Mouse (Mus musculus): Measurements from ENCODE around the gene Nudt17.
"Not testable (repeated sequence)": the region's sequence is repeated elsewhere in the genome, so short reads cannot be mapped to it uniquely, and the experiment has no call there.

The Nudt17 gene

DNA sequence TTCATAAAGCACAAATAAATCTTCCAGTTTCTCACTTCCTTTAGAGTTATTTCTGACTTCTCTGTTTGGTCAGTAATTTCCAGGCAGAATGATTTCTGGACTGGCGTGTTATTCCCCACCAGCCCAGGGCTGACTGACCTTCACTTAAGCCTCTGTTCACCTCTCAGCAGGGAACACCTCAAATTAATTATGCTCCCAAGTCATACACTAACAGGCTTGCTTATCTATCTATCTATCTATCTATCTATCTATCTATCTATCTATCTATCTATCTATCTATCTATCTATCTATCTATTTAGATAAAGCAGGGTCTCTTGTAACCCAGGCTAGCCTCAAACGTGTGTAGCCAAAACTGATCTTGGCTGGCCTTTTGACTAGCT, 312 bp upstream of the Nudt17 start:
- in situ Hi-C loops (cut with MboI; ENCODE audit: low pct_unique_long_range_greater_than_20kb in 1 of 2, low sequenced_read_pairs in 2 of 2, unreplicated experiment in 1 of 2), result no loop called here

DNA sequence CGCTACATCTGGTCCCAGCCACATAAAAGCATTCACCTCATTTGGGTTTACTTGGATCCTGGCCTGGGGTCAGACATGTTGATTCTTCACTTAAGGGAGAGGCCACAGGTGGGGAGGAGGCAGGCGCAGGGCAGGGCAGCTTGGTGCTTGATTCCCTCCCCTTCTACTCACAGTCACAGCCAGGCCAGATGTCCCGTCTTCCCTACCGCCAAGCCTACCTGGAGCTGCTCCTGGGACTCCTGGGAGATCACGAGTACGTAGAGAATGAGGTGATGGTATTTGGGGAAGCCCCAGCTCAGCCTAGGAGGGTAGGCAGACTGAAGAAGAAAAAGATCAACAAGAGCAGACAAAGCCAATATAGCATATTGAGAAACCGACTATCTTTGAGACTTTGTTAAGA, 1.4 kb downstream of the Nudt17 start:
- in situ Hi-C loops (cut with MboI; ENCODE audit: low pct_unique_long_range_greater_than_20kb in 1 of 2, low sequenced_read_pairs in 2 of 2, unreplicated experiment in 1 of 2), result no loop called here

DNA sequence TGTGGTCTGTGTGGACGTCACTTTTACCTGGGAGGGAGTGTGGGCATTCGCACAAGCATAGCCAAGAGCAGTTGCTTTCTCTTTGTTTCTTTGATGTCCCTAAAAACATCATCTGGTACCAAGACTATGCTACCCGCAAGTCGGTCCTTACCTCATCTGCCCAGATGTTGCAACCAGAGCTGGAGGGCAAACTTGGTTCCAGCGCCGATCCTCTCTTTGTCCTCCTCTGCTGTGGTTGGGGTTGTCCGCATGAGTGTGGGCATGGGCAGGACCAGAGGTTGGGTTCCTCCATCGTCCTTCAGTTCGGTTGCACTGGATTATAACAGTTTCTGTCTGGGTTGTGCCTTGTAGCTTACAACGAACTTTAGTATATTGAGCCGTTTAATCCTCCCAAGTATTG, 2.1 kb downstream of the Nudt17 start:
- in situ Hi-C loops (cut with MboI; ENCODE audit: low pct_unique_long_range_greater_than_20kb in 1 of 2, low sequenced_read_pairs in 2 of 2, unreplicated experiment in 1 of 2), result no loop called here

DNA sequence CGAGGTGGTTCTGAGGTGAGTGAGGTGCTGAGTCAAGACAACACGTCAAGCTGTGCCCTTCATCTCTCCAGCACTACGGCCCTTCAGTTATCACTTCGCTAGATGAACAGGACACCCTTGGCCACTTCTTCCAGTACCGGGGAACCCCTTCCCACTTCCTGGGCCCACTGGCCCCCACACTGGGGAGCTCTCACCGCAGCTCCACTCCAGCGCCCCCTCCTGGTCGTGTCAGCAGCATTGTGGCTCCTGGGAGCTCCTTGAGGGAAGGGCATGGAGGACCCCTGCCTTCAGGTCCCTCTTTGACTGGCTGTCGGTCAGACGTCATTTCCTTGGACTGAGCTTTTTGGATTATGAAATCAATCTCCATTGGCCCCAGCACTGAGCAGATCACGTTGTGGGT, 3.6 kb downstream of the Nudt17 start:
- in situ Hi-C loops (cut with MboI; ENCODE audit: low pct_unique_long_range_greater_than_20kb in 1 of 2, low sequenced_read_pairs in 2 of 2, unreplicated experiment in 1 of 2), result loop anchor here (5.0 kb wide), 1 partner anchor 42 kb away; no protein-coding TSS in a partner anchor

DNA sequence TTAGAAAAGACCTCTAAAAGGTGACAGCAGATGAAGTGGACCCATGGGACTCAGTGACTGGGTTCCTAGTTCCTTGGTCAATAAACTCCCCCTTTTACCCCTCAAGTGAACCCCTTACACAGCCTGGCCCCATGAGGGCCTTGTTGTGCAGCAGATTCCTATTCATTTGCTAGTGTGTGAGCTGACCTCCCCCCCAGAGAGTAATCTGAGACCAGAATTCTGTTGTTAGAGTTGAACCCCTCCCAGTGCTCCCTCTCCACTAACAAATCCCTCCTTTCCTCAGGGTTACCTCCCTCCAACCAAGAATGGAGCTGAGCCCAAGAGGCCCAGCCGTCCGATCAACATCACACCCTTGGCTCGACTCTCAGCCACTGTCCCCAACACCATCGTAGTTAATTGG, 7.4 kb downstream of the Nudt17 start:
- in situ Hi-C loops (cut with MboI; ENCODE audit: low pct_unique_long_range_greater_than_20kb in 1 of 2, low sequenced_read_pairs in 2 of 2, unreplicated experiment in 1 of 2), result loop anchor here (5.0 kb wide), 1 partner anchor 39 kb away; no protein-coding TSS in a partner anchor

DNA sequence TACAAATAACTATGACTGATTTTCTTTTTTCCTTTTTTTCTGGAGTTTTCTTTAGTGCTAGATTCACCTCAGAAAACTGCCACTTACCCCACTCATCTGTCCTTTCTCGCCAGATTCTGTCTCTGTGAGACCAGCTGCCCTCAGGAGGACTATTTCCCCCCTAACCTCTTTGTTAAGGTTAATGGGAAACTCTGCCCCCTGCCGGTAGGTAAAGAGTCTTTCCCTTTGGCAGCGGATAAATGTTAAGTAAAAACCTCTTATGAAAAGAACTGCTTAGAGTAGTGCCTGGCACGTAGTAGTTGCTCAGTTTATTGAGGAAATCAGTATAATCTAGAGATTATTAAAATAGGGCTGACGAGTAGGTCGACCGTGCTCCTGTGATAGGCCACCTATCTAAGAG, 8.0 kb downstream of the Nudt17 start:
- in situ Hi-C loops (cut with MboI; ENCODE audit: low pct_unique_long_range_greater_than_20kb in 1 of 2, low sequenced_read_pairs in 2 of 2, unreplicated experiment in 1 of 2), result loop anchor here (5.0 kb wide), 1 partner anchor 38 kb away; no protein-coding TSS in a partner anchor

DNA sequence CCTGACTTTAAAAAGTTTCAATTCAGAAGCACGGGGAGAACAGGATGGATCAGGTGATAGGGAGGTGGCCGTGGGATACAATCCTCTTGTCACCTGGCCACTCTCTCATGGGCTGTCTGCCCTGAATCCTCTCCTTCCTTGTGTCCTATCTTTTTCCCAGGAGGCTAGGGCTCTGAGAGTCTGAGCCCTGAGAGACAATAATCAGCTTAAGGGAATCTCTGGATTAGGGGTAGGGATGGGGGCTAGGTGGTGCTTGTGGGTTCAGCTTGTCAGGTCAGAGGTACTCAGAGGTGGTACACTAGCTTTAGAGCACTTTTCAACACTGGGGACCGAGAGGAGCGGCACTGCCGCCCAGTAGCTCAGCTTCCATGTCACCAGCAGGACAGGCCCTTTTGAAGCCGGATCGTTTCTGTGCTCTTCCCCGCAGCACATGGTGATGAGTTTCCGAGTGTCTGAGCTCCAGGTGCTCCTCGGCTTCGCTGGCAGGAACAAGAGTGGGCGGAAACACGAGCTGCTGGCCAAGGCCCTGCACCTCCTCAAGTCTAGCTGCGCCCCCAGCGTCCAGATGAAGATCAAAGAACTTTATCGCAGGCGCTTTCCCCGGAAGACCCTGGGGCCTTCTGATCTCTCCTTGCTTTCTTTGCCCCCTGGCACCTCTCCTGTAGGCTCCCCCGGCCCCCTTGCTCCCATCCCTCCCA, 9.2 kb downstream of the Nudt17 start:
- in situ Hi-C loops (cut with MboI; ENCODE audit: low pct_unique_long_range_greater_than_20kb in 1 of 2, low sequenced_read_pairs in 2 of 2, unreplicated experiment in 1 of 2), result no loop called here

DNA sequence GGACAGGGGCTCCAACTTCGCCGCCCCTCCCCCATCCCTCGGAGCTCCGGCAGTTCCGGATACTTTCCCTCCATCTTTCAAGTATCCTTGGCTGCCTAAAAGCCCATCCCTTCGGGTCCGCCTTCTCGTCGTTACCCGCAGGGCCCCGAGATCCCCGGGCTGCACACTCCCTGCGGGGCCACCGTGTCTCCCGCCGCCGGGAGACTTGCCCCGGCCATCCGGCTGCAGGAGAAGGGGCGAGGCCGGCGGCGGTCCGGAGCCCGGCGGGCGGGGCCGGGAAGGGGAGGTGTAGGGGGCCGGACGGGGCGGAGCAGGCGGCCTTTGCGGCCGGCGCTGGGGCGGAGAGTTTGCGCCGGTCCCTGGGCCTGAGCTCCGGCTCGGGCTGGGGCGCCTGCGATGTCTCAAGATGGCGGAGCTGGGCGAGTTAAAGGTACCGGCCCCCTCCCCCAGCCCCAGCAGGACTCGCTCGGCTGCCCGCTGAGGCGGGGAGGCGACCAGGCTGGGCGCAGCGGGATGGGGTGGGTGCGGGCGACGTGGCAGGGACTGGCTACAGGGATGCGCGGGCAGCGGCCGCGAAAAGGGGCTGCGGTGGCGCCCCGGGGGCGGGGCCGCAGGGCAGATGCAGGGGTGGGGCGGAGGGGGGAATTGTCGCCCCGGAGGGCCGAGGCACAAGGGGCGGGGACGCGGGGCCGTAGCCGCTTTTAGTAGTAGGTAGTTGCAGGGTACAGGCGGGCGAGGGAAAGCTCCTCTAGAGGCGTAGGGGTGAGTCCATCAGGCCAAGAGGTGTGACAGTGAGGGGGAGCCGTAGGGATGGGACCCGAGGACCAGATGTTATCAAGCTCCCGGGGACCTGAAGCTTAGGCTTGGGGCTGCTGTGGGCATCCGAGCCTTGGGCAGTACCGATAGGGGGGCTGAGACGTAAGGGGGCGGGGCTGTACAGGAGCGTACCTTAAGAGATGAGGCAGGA, 11.3 kb downstream of the Nudt17 start:
- in situ Hi-C loops (cut with MboI; ENCODE audit: low pct_unique_long_range_greater_than_20kb in 1 of 2, low sequenced_read_pairs in 2 of 2, unreplicated experiment in 1 of 2), result no loop called here

DNA sequence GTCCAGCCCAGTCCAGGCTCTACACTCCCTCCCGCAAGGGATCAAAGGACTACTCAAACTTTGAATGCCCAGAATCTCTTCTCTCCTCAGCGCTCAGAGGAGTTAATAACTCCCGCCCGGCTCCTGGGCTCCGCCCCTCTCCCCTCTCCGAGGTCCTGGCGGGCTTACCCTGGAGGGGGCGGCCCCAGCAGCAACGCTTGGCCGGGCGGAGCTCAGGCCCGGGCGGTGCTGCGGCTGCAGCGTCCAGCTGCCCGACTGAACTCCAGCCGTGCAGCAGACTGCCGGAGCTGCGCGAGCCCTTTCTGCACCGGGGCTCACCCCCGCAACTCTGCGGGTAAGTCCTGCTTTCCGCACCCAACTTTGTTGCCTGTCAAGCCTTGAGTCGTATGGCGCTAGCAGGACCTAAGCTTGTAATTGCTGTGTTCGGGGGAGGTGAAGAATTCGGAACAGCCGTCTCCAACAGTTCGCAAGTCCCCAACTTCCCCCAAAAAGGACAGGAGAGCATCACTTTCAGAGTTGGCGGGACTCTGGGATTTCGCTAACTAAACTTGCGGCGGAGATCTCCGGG, 12.1 kb downstream of the Nudt17 start, which contains the start of gene Pias3:
Gene Pias3, plus strand, starts transcription at position 187 of the 568 bp plus-strand sequence.
- in situ Hi-C loops (cut with MboI; ENCODE audit: low pct_unique_long_range_greater_than_20kb in 1 of 2, low sequenced_read_pairs in 2 of 2, unreplicated experiment in 1 of 2), result no loop called here

DNA sequence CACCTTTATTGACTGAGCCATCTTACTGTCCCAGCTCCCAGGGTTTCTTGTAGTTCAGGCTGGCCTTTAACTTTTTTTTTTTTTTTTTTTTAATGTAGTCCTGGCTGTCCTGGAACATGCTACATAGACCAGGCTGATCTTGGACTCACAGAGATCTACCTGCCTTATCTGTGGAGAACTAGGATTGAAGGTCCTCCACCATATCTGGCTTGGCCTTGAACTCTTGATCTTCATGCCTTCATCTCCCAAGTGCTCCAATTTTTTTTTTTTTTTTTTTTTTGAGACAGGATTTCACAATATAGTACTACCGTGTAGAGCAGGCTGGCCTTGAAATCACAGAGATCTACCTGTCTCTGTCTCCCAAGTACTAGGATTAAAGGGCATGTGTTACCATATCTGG, 14.8 kb downstream of the Nudt17 start:
- in situ Hi-C loops (cut with MboI; ENCODE audit: low pct_unique_long_range_greater_than_20kb in 1 of 2, low sequenced_read_pairs in 2 of 2, unreplicated experiment in 1 of 2), result no loop called here

DNA sequence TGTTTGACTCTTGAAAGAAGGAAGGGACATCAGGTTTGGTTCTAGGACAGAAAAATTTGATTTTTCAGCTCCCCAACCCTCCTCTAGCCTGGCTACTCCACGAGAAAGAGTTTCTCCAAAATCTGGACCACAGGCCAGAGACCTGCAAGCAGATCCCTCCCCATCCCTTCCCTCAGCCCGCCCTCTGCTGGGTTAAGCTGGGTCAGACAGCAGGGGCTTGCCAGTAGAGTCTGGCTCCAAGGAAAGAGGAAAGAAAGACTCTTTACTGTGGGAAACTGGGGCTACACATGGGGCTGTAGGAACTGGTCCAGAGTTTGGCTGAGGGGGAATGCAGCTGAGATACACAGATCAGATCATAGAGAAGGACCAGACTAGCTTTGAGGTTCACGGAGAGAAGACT, 15.9 kb downstream of the Nudt17 start:
- in situ Hi-C loops (cut with MboI; ENCODE audit: low pct_unique_long_range_greater_than_20kb in 1 of 2, low sequenced_read_pairs in 2 of 2, unreplicated experiment in 1 of 2), result no loop called here

DNA sequence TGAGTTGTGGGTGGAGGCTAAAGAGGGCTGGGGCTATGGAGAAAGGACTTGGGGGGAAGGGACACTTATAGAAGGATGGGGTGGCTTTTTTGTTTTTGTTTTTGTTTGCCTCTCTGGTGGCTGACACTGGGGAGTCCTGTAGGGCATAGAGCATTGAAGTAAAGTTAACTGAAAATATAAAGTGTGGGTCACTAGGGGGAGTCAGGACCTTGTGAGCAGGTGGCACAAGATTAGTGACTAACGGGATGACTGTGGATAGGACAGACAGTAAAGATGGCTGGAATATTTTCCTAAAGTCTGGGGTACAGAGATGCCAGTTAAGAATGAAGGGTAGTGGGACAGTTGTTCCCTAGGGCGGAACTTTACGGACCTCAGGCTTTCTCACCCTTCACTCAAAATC, 18.1 kb downstream of the Nudt17 start:
- in situ Hi-C loops (cut with MboI; ENCODE audit: low pct_unique_long_range_greater_than_20kb in 1 of 2, low sequenced_read_pairs in 2 of 2, unreplicated experiment in 1 of 2), result no loop called here

DNA sequence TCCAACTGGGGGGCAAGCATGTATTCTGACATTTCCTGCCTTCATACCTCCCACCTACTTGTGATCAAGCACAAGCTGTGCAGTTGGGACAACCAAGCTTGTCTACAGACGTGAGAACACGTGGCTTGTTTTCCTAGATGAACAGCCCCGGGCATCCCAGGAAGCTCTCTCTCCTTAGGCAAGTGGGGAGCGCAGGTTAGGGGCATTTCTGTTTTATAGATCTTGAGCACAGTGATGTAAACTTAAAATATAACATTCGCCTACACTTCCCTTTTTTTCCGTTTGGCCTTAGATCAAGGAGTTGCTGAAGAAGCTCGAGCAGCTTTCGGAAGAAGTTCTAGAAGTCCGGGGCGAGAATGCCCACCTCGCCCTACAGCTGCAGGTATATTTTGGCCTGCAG, 19.5 kb downstream of the Nudt17 start:
- in situ Hi-C loops (cut with MboI; ENCODE audit: low pct_unique_long_range_greater_than_20kb in 1 of 2, low sequenced_read_pairs in 2 of 2, unreplicated experiment in 1 of 2), result no loop called here

DNA sequence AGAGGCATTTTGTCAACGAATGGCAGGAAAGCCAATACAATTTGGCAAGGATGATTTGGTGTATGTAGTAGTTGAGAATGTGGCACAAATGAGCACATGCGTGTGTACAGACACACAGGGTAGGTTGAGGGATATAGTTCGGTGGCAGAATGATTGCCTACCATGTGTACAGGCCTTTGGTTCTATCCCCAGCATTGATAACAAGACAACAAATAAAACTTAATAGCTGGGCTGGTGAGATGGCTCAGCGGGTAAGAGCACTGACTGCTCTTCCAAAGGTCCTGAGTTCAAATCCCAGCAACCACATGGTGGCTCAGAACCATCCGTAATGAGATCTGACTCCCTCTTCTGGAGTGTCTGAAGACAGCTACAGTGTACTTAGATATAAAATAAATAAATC, 22.3 kb downstream of the Nudt17 start:
- in situ Hi-C loops (cut with MboI; ENCODE audit: low pct_unique_long_range_greater_than_20kb in 1 of 2, low sequenced_read_pairs in 2 of 2, unreplicated experiment in 1 of 2), result not testable (repeated sequence)

DNA sequence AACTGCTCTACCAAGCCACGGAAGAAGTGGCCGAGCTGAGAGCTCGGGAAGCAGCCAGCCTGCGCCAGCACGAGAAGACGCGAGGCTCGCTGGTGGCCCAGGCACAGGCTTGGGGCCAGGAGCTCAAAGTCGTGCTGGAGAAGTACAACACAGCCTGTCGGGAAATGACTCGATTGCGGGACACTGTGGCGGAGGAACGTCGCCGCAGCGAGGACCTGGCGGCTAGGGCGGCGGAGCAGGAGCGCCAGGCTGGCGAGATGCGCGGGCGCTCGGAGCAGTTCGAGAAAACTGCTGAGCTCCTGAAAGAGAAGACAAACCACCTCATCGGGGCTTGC, 23.6 kb downstream of the Nudt17 start:
- in situ Hi-C loops (cut with MboI; ENCODE audit: low pct_unique_long_range_greater_than_20kb in 1 of 2, low sequenced_read_pairs in 2 of 2, unreplicated experiment in 1 of 2), result no loop called here

DNA sequence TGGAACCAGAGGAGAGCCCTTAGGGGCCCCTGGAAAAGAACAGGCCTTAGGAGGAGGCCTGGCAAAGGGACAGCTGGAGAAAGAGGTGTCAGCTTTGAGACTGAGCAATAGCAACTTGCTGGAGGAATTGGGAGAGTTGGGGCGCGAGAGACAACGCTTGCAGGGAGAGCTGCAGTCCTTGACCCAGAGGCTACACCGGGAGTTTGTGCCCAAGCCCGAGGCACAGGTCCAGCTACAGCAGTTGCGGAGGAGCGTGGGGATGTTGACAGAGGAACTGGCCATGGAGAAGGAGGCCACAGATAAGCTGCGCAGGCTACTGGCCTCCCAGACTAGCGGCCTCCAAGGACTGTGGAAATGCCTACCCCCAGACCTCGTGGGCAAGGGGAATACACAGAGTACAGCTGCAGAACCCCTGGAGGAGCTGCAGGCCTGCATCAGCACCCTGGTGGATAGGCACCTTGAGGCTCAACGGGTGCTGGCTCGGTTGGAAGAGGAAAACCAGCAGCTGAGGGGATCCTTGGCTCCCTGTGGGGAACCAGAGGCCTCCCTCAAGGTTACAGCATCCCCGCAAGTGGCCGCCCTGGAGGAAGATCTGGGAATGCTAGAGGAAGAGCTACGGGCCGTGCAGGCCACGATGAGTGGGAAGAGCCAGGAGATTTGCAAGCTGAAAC, 24.1 kb downstream of the Nudt17 start:
- in situ Hi-C loops (cut with MboI; ENCODE audit: low pct_unique_long_range_greater_than_20kb in 1 of 2, low sequenced_read_pairs in 2 of 2, unreplicated experiment in 1 of 2), result no loop called here

DNA sequence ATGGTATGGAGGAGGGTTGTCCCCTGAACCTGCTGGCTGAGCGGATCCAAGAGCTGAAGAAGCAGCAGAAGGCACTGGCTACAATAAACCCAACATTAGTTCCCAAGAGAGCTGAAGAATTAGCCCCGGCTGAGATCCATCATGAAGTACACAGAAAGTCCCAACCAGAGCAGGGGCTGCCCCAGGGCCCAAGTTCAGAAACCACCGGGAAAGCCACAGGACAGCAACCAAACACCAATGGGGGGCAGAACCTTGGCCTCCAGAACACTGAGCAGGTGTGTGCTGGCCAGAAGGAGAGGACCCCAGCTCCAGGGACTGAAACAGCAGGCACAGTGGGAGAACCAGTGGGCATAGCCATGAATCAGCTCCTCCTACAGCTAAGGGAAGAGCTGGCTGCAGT, 24.9 kb downstream of the Nudt17 start:
- in situ Hi-C loops (cut with MboI; ENCODE audit: low pct_unique_long_range_greater_than_20kb in 1 of 2, low sequenced_read_pairs in 2 of 2, unreplicated experiment in 1 of 2), result no loop called here

DNA sequence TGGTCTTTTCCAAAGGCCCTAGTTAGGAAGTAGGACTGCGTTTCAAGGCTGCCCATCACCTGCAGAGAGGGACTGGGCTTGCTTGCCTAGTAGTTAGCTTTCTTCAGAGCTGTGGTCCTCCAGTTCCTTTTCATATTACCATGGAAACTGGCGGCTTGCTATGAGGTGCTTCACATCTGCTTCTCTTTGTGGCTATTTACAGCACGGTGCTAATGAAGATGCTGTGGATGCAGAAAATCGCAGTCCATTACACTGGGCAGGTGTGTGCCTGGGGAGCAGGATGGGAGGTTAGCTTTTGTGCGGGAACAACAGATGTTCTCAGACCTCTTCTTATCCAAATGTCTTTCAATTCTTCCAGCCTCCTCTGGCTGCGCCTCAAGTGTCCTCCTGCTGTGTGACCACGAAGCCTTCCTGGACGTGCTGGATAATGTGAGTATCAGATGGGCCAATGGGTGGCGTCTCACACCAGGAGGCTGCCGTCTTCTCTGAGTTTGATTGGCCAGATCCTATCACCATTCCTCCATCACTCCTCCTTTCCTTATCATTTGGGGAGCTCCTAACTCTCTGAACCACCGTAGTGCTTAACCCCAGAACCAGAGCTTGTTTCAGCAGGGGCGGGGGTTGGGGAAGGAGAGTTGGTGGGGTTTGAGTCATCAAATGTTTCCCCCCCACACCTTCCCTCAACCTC, 27.9 kb downstream of the Nudt17 start:
- in situ Hi-C loops (cut with MboI; ENCODE audit: low pct_unique_long_range_greater_than_20kb in 1 of 2, low sequenced_read_pairs in 2 of 2, unreplicated experiment in 1 of 2), result no loop called here

All from mouse embryonic stem cell (cell line).